ENCODE assay signal across 8 mouse cellular contexts in the genomic region with DNA sequence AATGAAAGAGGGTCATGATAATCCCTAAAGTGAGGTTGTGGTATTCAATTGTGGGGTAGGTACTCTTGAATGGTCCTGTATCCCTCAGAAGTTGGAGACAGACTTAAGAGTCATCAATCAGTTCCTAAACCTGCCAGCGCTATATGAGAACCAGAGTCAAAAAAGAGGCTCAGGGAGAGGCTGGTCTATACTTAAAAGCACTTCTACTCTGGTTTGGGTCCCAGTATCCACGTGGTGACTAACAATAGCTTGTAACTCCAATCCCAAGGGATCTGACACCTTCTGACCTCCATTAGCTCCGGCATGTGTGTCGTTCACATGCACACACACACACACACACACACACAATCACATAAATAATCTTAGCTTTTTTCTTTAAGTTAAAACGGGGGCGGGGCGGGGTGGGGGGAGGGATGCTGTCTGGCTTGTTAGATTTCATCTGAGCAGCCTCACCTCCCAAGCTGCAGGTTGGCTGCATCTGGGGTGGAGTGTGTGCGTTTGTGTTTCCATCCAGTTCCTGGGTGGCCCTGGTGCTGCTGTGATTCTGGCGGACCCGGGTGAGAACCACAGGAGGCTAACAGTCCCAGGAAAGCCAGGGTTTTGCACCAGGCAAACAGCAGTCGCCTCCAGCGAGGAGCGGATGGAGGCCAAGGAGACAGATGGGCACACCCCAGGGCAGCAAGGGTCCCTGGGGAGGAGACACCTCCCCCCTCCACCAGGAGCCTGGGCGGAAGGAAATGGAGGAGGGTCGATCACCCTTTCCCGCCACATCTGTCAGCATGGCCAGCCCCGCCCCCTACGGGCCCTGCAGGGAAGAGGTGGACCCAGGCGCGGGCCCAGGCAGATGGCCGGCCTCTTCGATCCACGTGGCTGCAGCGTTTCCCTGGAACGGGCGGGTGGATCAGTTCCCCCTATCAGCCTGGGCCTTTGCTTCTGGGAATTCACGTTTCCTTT. TPM values are rescaled to one million over a fixed set of nuclear protein-coding genes. Genes with fewer than 3 reads are reported as not detected.
DNase-seq lines count a peak whose midpoint lies in the region; ATAC-seq lines count a peak whose summit lies in the region.

No protein-coding gene starts in this region.

- H3K9me3 ChIP-seq in forebrain, embryonic 16.5 days (ENCODE audit: control insufficient read depth, low read length), result no peaks in the 10 kb centered on the region
- H3K9me3 ChIP-seq in hindbrain, embryonic 11.5 days (ENCODE audit: control insufficient read depth, low read length), result no peaks in the 10 kb centered on the region

- H3K4me2 ChIP-seq in forebrain, embryonic 16.5 days (ENCODE audit: low read length), result peak overlapping the region; percentile 55
- peak overlapping the region; percentile 36 for H3K4me2 ChIP-seq in hindbrain, embryonic 11.5 days (replicated peaks; ENCODE audit: low read depth, low read length)

- intact Hi-C loops in left cerebral cortex, postnatal 4 days (cut with DNase I), result loop anchor here (5.0 kb wide), 2 partner anchors 95 to 115 kb away; partner anchors contain the start of gene Pim1

- H3K27ac ChIP-seq in forebrain, embryonic 16.5 days (ENCODE audit: low read length), result no peak overlapping the region
- H3K27ac ChIP-seq in hindbrain, embryonic 11.5 days (ENCODE audit: low read depth, low read length), result 0 out of 2 replicates have a peak overlapping the region, but pooled peaks have one; percentile 51

- peak; percentile 78 for ATAC-seq in forebrain, embryonic 16.5 days
- peak; percentile 81 for ATAC-seq in hindbrain, embryonic 11.5 days (ENCODE audit: low FRiP score)
- no peak for ATAC-seq in frontal cortex, adult (ENCODE audit: low TSS enrichment)

- peak overlapping the region; percentile 19 for H3K4me3 ChIP-seq in forebrain, embryonic 16.5 days (replicated peaks; ENCODE audit: low read length)
- peak overlapping the region; percentile 12; the same call in 1 of the 2 replicates for H3K4me3 ChIP-seq in hindbrain, embryonic 11.5 days (ENCODE audit: low read depth, low read length)

- H3K9ac ChIP-seq in forebrain, embryonic 16.5 days (replicated peaks; ENCODE audit: low read depth, low read length), result peak overlapping the region; percentile 48
- peak overlapping the region; percentile 2; the same call in 1 of the 2 replicates for H3K9ac ChIP-seq in hindbrain, embryonic 11.5 days (ENCODE audit: low read depth, low read length)

- WGBS in forebrain, embryonic 16.5 days, result 1% methylated on average over 27 of the region's 27 CpGs
- 2% methylated on average over 27 of the region's 27 CpGs for WGBS in hindbrain, embryonic 11.5 days

- no peaks in the 10 kb centered on the region for H3K36me3 ChIP-seq in forebrain, embryonic 16.5 days (ENCODE audit: control insufficient read depth, insufficient read depth)
- H3K36me3 ChIP-seq in hindbrain, embryonic 11.5 days (ENCODE audit: control insufficient read depth, insufficient read depth, low read length), result no peaks in the 10 kb centered on the region

- peaks cover 22% of the 10 kb centered on the region for H3K4me1 ChIP-seq in forebrain, embryonic 16.5 days (replicated peaks; ENCODE audit: control insufficient read depth, insufficient read depth, low read length)
- 0 out of 2 replicates have a peak, but pooled peaks cover 13% of the 10 kb centered on the region for H3K4me1 ChIP-seq in hindbrain, embryonic 11.5 days (replicated peaks; ENCODE audit: control insufficient read depth, insufficient read depth, low read length)

- peak; percentile 77 for DNase-seq in R1 (ENCODE audit: low read depth, low spot score)
- peak; percentile 38 to 50 for DNase-seq in cerebellum, adult 18-20 months
- peak; percentile 89 for DNase-seq in hindbrain, embryonic 11.5 days (ENCODE audit: low spot score)
- peak; percentile 92 for DNase-seq in left cerebral cortex, postnatal 4 days
- peak; percentile 90 for DNase-seq in mesoderm, embryonic 11.5 days (ENCODE audit: low read depth, low spot score)
- DNase-seq in spleen, adult 18-20 months, result peak; percentile 70 to 76

- H3K27me3 ChIP-seq in forebrain, embryonic 16.5 days (replicated peaks; ENCODE audit: control insufficient read depth, insufficient read depth, low read length), result peaks cover 3% of the 10 kb centered on the region; the same call in 1 of the 2 replicates
- H3K27me3 ChIP-seq in hindbrain, embryonic 11.5 days (ENCODE audit: control insufficient read depth, insufficient read depth, low read length), result no peaks in the 10 kb centered on the region

RNA-seq across cellular contexts. Expression of gene Fgd2, which starts 37.0 kb away (rescaled TPM):
- polyA plus RNA-seq in forebrain, embryonic 16.5 days (2015; fragmentation: Nextera tagmentation; extraction: Ambion mirVana), result 5.5 and 9.7 TPM in 2 replicates
- 2.7 and 4.2 TPM in 2 replicates for polyA plus RNA-seq in hindbrain, embryonic 11.5 days (2014; fragmentation: Nextera tagmentation; extraction: Ambion mirVana)
- total RNA-seq in left cerebral cortex, postnatal 4 days (2021), result 1 to 10 TPM; 4.5 to 6.4 TPM

RNA-seq across cellular contexts. Expression of gene Mtch1, which starts 50.0 kb away (rescaled TPM):
- 417 and 434 TPM in 2 replicates for polyA plus RNA-seq in forebrain, embryonic 16.5 days (2015; fragmentation: Nextera tagmentation; extraction: Ambion mirVana)
- 356 and 425 TPM in 2 replicates for polyA plus RNA-seq in hindbrain, embryonic 11.5 days (2014; fragmentation: Nextera tagmentation; extraction: Ambion mirVana)
- total RNA-seq in left cerebral cortex, postnatal 4 days (2021), result 100 to 1,000 TPM; 489 to 514 TPM
